Mouse (Mus musculus) c-Kit-positive CD71-negative TER-119-negative erythroid progenitor cells, embryonic 14.5 days (primary cell): ENCODE data around the gene Morn3.
A peak's percentile ranks its signal among the peaks of the same experiment; 100 is the strongest.

Experiments used
- DNase-seq: peaks from one replicate; pipeline ENCODE4 v3.0.0-alpha.2; 2013; ENCODE audit warnings: low read depth

Gene Morn3

GRCm38 (mm10) chr5:123021438-123021837 lies 25.4 kb downstream of the Morn3 start:
- no peak for DNase-seq

DNA sequence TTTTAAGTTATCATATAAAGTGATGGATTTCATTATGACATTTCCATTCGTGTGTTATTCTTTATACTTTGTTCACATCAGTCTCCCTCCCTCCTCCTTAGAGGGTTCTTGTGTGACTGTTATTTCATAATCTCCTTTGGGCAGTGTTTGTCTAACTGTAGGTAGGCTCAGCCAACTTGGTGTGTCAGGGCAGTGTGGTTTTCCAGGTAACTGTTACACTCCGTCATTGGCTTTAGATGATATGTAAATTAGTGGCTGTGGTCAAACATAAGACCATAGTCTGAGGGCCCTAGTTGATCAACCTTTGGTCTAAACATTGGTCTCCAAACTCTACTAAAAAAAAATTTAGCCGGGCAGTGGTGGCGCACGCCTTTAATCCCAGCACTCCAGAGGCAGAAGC lies 26.4 kb downstream of the Morn3 start:
- no peak for DNase-seq

GRCm38 (mm10) chr5:123019336-123020016 lies 27.3 kb downstream of the Morn3 start:
- no peak for DNase-seq

- DNase-seq = no peak
These were observed 29.3 kb downstream of the Morn3 start for GRCm38 (mm10) chr5:123017504-123017903.

GRCm38 (mm10) chr5:123015915-123016314 lies 30.9 kb downstream of the Morn3 start:
- no peak for DNase-seq

GRCm38 (mm10) chr5:123014753-123015701 lies 31.8 kb downstream of the Morn3 start, which contains the start of gene Orai1:
Gene Orai1, plus strand, starts transcription at chr5:123015074.
- DNase-seq = peak; percentile 93

DNA sequence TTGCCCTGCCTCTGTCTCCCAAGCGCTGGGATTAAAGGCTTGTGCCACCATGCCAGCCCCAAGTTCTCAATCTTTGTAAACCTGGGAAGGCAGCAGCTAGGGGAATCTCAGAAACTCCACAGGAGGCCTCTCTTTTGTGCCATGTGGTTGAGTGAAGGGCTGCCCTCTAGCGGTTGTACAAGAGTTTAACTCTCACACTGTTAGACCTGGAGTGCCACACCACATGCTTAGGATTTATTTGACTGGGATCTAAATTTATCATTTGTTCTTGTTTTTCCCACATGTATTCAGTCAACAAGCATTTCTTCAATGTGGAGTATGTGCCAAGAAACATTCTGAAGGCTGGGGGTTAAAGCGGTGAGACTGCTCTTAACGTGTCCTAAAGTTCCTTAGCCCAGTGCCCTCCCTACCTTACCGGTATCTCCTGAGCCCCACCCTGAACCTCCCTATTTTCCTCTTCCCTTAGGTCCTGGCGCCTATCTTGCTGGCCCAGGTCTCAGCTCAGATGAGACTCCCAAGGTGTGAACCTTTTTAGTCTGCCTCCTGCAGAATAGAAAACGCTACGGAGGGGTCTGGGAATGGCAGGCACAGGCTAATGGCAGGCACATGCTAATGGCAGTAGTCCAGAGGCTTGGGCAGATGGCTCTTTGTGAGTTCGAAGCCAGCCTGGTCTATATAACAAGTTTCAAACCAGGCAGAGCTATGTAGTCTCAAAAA lies 33.1 kb downstream of the Morn3 start:
- no peak for DNase-seq

DNA sequence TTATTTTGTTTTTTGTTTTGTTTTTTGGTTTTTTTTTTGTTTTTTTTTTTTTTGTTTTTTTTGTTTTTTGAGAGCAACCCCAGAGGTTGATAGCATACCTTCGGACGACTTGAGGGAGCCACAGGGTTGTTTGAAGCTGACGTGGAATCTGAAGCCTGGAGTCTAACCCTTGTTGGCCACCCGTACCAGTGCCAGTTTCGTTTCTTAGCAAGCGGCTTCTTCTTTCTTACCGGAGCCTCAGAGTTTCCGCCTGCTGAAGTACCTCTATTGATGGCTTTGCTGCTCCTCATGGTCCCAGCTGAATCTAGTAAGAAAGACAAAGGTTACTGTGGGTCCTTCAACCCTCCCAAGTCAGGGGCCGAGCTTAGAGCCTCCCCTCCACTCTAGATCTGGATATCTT lies 35.1 kb downstream of the Morn3 start:
- DNase-seq = no peak

DNA sequence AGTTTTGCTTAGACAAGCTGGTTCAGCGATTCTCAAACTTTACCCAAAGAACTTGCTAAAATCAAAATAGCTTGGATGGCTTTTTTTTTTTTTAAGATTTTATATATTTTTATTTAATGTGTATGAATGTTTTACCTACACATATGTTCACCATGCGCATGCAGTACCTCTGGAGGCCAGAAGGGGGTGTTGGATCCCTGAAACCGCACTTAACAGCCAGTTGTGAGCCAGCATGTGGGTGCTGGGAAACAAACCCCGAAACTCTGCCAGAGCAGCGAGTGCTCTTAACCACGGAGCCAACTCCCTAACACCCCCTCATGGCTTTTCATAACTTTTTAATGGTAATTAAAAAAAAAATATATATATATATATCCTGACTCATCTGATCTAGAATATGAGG lies 36.0 kb downstream of the Morn3 start:
- DNase-seq = no peak

DNA sequence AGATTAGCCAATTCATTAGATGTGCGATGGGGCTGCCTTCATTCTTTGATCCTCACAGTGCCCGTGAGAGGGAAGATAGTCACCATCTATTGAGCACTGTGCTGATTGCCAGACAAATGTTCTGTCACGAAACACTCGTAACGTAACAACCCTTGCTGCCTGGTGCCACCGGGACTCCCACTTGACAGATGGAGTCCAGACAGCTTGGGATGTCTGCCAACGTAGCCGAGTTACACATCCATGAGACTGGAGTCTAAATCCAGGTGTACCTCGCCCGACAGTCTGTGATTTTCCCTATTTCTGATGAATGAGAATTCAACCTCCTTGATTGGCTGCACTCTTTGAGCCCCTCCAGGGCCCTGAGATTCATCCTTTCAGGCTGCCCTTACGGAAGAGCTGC lies 36.9 kb downstream of the Morn3 start:
- no peak for DNase-seq

GRCm38 (mm10) chr5:123008877-123009493 lies 37.8 kb downstream of the Morn3 start:
- DNase-seq = no peak

DNA sequence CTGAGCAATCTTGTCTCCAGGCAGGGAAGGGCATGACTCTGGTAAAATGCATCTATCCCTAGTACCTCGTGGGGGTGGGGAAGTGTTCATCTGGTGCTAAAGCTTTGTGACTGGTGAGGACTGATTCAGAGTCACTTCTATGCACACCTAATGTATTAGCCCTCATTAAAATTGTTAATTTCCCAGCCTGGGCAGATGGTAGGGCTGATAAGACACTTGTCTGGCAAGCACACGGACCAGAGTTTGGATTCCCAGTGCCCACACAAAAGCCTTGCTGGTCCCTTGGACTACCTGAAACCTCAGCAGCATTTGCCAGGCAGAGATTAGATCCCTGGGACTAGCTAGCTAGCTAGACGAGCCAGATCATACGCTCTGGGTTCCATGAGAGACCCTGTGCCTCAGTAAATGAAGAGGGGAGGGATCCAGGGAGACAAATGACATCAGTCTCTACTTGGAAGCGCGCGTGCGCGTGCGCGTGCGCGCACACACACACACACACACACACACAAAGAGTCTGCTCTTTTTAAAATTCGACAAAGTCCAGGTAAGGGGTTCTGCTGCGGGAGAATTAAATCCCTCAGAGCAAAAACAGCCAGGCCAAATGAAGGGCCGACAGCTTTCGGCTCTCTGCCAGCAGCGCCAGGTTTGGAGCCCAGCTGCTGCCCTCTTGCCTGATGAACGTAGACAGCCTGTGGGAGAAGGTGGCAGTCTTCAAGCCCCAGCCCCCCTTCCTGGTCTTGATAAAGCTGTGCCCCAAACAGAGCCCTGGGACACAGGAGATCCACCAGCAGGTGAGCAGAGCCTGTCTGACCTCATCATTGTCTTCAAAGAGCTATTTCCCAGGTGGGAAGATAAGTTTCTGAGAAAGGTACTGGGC lies 40.9 kb downstream of the Morn3 start:
- DNase-seq = no peak

- no peak for DNase-seq
These were observed 45.9 kb downstream of the Morn3 start for GRCm38 (mm10) chr5:123000901-123001300.

GRCm38 (mm10) chr5:122997205-122998204 lies 49.3 kb downstream of the Morn3 start:
- DNase-seq = no peak

GRCm38 (mm10) chr5:122994910-122995309 lies 51.9 kb downstream of the Morn3 start:
- no peak for DNase-seq

GRCm38 (mm10) chr5:122994303-122994846 lies 52.4 kb downstream of the Morn3 start:
- DNase-seq = peak; percentile 97

DNA sequence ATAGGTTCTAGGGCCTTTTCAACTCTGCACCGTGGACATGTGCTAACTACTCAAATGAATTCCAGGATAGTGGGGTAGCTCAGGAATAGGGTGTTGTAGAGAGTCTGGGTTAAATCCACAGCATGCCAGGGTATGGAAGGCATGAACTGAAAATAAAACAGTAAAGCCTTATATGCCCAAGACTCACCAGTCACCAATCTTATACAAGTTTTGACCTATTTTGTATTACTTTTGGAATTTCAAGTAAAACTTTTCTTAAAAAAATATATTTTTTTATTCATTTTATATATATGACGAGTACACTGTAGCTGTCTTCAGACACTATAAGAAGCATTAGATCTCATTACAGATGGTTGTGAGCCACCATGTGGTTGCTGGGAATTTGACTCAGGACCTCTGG lies 53.0 kb downstream of the Morn3 start:
- no peak for DNase-seq

DNA sequence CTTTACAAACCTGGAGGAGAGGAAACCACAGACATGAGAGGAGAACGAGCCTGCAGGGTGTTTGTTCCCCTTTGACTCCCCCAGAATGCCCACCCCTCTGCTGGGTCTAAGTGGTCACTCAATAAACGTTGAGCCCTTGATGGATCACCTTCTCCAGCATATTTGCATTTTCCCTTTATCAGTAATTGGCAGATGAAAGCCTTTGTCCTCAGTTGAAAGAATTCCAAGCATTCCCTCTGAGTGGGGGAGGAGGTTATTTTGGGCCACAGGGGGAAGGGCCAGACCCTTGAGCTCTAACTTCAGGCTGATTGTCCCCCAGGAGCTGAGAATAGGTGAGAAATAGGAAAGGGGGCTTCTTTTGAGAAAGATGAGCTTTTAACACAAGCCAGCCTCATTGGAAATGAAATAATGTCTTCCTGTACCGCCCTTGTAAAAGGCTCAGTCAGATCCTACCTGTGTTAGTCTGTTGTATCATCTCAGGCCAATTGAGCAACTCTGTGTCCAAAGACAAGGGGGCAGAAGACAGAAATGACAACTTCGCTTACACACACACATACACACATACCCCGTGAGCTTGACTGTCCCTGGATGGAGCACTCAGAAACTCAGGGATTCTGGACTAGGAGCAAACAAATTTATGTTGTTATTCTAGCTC lies 55.3 kb downstream of the Morn3 start:
- no peak for DNase-seq
